Mouse (Mus musculus): ENCODE results near the gene Rpgrip1l. TPM values are rescaled to one million over a fixed set of nuclear protein-coding genes. Genes with fewer than 3 reads are reported as not detected.

Rpgrip1l gene
- polyA plus RNA-seq, 1 experiment from 2014 or later = 8.2 TPM

DNA sequence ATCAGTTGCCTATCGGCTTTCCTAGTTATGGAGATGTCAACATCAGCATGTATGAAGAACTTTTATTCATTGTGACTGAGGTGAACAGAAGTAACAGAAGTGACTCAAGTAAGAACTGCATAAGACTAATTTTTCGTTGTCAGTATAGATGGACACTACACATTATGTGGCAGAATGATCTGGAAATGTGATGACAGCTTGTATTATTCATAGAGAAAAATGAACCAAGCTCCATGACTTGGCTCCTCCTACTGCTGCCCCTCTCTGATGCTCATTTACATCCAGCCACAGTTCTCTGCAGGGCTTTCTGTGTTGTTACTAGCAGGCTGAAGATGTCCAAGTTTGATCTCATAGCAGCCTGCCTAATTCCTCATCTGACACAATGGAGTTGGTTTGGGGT, 75.9 kb downstream of the Rpgrip1l start:
- 74% methylated on average over 2 of the region's 2 CpGs for WGBS
- Histone ChIP-seq H3K36me3 (peaks cover 2% of the 10 kb centered on the region; the same call in 1 of the 2 replicates), H3K9ac (no peak overlapping the region), H3K4me3 (no peak overlapping the region), H3K27ac (ENCODE audit: poor library complexity, severe bottlenecking) (no peak overlapping the region), H3K4me1 (replicated peaks) (peaks cover 5% of the 10 kb centered on the region), H3K9me3 (replicated peaks) (no peaks in the 10 kb centered on the region), H3K27me3 (replicated peaks) (no peaks in the 10 kb centered on the region), H3K4me2 (no peak overlapping the region)
- no peak for ATAC-seq (ENCODE audit: insufficient number of reproducible peaks, low FRiP score)

DNA sequence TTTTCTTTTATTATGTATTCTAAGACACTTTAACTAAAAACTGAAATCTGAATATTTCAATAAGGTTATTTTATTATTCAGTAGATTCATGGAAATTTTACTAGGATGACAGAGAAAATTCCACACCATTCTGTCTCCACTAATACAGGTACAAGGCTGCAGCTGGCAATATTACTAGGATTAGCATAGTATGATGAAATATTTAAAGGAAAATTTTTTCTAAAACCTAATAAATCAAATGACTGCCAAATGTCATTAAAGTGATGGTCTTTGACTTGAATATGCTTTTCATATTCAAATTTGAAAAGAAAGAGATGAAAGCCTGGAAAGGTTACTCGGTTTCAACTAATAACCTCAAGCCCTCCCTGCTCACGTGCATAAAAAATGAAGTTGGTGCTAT, 79.0 kb downstream of the Rpgrip1l start:
- 84% methylated on average over 2 of the region's 2 CpGs for WGBS

DNA sequence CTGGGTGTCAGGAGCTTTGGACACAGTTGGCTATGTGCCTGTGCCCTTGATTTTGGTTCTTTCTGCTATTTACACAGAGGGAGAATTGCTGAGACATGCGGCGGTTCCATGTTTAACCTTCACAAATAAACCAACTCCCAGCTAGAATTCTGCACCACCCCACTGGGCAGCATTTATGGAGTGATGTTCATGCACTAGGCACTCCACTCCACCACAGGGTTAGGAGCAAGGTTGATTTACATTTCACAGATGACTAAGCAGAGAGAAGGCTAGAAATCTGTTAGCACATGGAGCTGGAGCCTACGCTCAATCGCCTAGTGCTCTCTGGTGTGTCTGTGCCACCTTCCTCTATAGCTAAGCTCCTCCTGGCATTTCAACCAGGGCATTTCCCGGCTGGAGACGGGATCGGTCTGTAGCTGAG, 85.6 kb downstream of the Rpgrip1l start:
- Histone ChIP-seq H3K4me2 (no peak overlapping the region), H3K36me3 (peaks cover 9% of the 10 kb centered on the region; the same call in 1 of the 2 replicates), H3K4me1 (replicated peaks) (no peaks in the 10 kb centered on the region), H3K9ac (no peak overlapping the region), H3K9me3 (replicated peaks) (no peaks in the 10 kb centered on the region), H3K27me3 (replicated peaks) (no peaks in the 10 kb centered on the region), H3K27ac (ENCODE audit: poor library complexity, severe bottlenecking) (no peak overlapping the region), H3K4me3 (no peak overlapping the region)
- no peak for ATAC-seq (ENCODE audit: insufficient number of reproducible peaks, low FRiP score)
- WGBS = 90% methylated on average over 7 of the region's 7 CpGs

More for the DNA sequence above, 79.0 kb downstream of the Rpgrip1l start:
- ATAC-seq (ENCODE audit: insufficient number of reproducible peaks, low FRiP score) = no peak
- no peak overlapping the region for H3K4me2 ChIP-seq
- H3K27me3 ChIP-seq (replicated peaks) = no peaks in the 10 kb centered on the region
- H3K36me3 ChIP-seq = peaks cover 9% of the 10 kb centered on the region; the same call in 1 of the 2 replicates
- no peak overlapping the region for H3K4me3 ChIP-seq
- H3K9ac ChIP-seq = no peak overlapping the region
- no peaks in the 10 kb centered on the region for H3K4me1 ChIP-seq (replicated peaks)
- no peaks in the 10 kb centered on the region for H3K9me3 ChIP-seq (replicated peaks)
- no peak overlapping the region for H3K27ac ChIP-seq (ENCODE audit: poor library complexity, severe bottlenecking)

DNA sequence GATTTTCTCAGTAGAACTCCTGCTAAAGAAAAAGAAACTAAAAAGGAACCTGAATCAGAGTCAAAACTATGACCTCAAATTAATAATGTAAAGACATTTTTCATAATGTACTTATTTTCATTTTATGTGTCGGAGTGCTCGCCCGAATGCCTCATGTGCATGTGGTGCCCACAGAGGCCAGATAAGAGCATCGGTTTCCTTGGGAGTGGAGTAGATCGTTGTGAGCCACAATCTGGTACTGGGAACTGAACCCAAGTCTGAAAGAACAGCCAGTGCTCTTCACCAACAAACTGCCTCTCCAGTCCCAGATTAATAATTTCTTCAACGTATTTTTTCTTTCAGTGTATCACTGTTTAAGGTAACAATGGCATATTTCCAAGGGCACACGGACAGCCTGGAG, 88.8 kb downstream of the Rpgrip1l start:
- no peaks in the 10 kb centered on the region for H3K9me3 ChIP-seq (replicated peaks)
- 86% methylated on average over 7 of the region's 7 CpGs for WGBS
- no peak overlapping the region for H3K4me2 ChIP-seq
- H3K27ac ChIP-seq (ENCODE audit: poor library complexity, severe bottlenecking) = no peak overlapping the region
- H3K9ac ChIP-seq = no peak overlapping the region
- H3K27me3 ChIP-seq (replicated peaks) = no peaks in the 10 kb centered on the region
- H3K36me3 ChIP-seq = no peaks in the 10 kb centered on the region
- ATAC-seq (ENCODE audit: insufficient number of reproducible peaks, low FRiP score) = no peak
- H3K4me3 ChIP-seq = no peak overlapping the region
- H3K4me1 ChIP-seq (replicated peaks) = no peaks in the 10 kb centered on the region

DNA sequence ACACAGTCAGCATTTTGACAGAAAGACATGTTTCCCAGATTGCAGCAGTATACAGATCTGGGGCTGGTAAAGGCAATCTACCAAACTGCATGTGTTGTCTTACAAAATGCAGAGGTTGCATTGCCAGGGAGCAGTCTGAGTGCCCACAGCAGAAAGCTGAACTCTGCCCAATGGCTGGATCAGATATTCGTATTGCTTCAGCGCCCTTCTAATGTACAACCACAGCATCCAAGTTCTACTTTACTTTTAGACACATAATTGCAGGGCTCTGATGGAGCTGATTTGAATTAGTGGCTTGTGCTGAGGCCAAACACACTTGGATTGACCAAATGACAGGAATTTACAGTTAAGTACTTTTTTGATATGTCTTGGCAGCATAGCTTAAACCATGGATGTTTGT, 91.2 kb downstream of the Rpgrip1l start:
- 92% methylated on average over 2 of the region's 2 CpGs for WGBS
- H3K9ac ChIP-seq = no peak overlapping the region
- H3K9me3 ChIP-seq (replicated peaks) = no peaks in the 10 kb centered on the region
- no peak overlapping the region for H3K27ac ChIP-seq (ENCODE audit: poor library complexity, severe bottlenecking)
- H3K27me3 ChIP-seq (replicated peaks) = no peaks in the 10 kb centered on the region
- H3K36me3 ChIP-seq = 0 out of 2 replicates have a peak, but pooled peaks cover 2% of the 10 kb centered on the region
- no peak overlapping the region for H3K4me2 ChIP-seq
- H3K4me3 ChIP-seq = no peak overlapping the region
- no peaks in the 10 kb centered on the region for H3K4me1 ChIP-seq (replicated peaks)
- no peak for ATAC-seq (ENCODE audit: insufficient number of reproducible peaks, low FRiP score)

DNA sequence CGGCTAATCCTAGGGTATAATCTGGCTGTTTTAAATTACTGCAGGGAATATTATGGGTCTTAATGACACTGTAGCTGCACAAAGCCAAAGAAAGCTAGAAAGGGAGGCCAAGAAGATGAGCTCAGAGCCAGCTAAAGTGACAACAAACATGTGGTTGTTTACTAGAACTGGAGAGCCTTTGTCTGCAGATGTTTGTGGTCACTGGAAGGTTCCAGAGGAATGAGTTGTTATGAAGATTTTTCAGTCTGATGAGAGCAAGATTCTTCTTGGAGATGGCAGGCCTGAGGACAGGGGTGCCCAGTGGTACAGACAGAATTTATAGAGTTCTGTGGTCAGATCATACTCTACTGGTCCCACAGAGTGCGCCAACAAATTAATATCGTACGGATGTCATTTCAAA, 94.8 kb downstream of the Rpgrip1l start:
- Histone ChIP-seq H3K4me3 (no peak overlapping the region), H3K27ac (ENCODE audit: poor library complexity, severe bottlenecking) (no peak overlapping the region), H3K4me2 (no peak overlapping the region), H3K9me3 (replicated peaks) (no peaks in the 10 kb centered on the region), H3K4me1 (replicated peaks) (no peaks in the 10 kb centered on the region), H3K36me3 (0 out of 2 replicates have a peak, but pooled peaks cover 2% of the 10 kb centered on the region), H3K9ac (no peak overlapping the region), H3K27me3 (replicated peaks) (no peaks in the 10 kb centered on the region)
- ATAC-seq (ENCODE audit: insufficient number of reproducible peaks, low FRiP score) = no peak
- WGBS = 87% methylated on average over 4 of the region's 4 CpGs

DNA sequence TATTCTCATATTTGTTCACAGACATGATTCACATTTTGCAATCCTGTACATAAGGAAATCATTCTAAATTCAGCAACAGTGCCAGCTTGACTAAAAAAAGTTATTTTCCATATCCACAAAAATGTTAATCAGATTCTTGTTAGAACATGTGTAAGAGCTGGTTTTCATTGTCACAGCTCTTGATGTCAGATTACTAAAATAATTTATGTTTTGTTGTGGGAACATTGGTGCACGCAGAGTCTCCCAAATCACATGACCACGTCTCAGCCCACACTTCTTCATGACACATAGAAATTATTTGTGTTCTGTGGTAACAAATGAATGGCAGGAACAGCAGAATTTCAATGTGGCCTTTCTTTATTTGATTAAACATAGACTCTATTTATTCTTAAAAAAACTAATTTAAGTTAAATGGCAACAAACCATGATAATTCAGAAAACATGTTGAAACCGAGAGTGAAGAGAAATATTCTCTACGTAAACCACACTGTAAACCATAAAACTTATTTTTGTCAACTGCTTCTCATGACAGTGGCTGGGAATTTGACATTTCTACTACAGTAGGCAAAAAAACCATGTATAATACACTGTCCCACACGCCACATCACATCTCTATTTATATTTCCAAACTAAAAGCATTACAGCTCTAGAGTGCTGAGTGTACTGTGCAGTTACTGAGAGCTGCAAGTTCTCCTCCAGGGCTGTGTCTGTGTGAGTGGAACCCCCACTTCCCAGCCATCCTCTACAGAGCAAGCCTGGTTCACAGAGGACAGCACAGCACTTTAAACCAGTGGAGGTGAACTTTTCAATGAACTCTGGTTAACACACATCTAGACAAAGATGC, 95.8 kb downstream of the Rpgrip1l start:
- H3K4me3 ChIP-seq = no peak overlapping the region
- no peak overlapping the region for H3K27ac ChIP-seq (ENCODE audit: poor library complexity, severe bottlenecking)
- H3K36me3 ChIP-seq = 0 out of 2 replicates have a peak, but pooled peaks cover 2% of the 10 kb centered on the region
- no peak overlapping the region for H3K4me2 ChIP-seq
- no peaks in the 10 kb centered on the region for H3K9me3 ChIP-seq (replicated peaks)
- no peaks in the 10 kb centered on the region for H3K27me3 ChIP-seq (replicated peaks)
- no peaks in the 10 kb centered on the region for H3K4me1 ChIP-seq (replicated peaks)
- ATAC-seq (ENCODE audit: insufficient number of reproducible peaks, low FRiP score) = no peak
- no peak overlapping the region for H3K9ac ChIP-seq
- 87% methylated on average over 5 of the region's 5 CpGs for WGBS

DNA sequence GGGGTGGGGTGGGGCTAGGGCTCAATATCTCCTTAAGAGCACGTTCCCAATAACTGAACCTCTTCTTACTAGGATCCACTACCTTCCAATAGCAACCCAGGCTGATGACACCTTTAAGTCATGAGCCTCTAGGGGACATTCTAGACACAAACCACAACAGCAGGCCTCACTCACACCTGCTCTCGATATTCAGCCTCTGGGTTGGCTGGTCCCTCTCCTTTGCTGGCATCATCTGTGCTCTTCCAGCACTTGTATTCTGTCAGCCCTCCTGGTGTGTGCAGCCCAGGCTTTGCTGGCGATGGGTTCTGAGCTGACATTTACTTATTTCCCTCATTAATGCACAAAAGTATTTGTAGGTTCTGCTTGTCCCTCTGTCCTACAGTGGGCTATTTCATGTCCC, 98.8 kb downstream of the Rpgrip1l start:
- H3K9ac ChIP-seq = no peak overlapping the region
- H3K4me3 ChIP-seq = no peak overlapping the region
- H3K36me3 ChIP-seq = 0 out of 2 replicates have a peak, but pooled peaks cover 2% of the 10 kb centered on the region
- no peak overlapping the region for H3K27ac ChIP-seq (ENCODE audit: poor library complexity, severe bottlenecking)
- no peaks in the 10 kb centered on the region for H3K9me3 ChIP-seq (replicated peaks)
- H3K4me2 ChIP-seq = no peak overlapping the region
- H3K27me3 ChIP-seq (replicated peaks) = no peaks in the 10 kb centered on the region
- H3K4me1 ChIP-seq (replicated peaks) = no peaks in the 10 kb centered on the region
- WGBS = 72% methylated on average over 3 of the region's 3 CpGs
- ATAC-seq (ENCODE audit: insufficient number of reproducible peaks, low FRiP score) = no peak

DNA sequence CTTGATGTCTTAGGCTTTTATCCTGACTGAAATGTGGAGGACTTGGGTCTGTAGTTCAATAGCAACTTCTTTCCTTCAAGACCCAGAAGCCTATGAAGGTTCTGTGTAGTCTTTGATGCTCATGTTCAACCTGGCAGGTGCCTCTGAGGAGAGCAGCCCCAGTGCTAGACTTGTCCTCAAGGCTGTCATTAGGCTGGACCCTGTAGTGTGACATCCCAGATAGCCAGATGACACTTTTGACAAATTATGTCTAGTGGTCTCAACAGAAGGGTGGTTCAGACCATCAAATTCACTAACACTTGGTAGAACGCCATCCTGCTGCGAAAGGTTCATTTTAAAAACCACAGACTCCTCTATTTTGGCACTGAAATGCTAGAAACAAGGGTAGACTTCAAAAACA, 100.1 kb downstream of the Rpgrip1l start:
- H3K4me1 ChIP-seq (replicated peaks) = no peaks in the 10 kb centered on the region
- H3K27ac ChIP-seq (ENCODE audit: poor library complexity, severe bottlenecking) = no peak overlapping the region
- no peak overlapping the region for H3K4me3 ChIP-seq
- H3K9me3 ChIP-seq (replicated peaks) = no peaks in the 10 kb centered on the region
- no peak overlapping the region for H3K9ac ChIP-seq
- ATAC-seq (ENCODE audit: insufficient number of reproducible peaks, low FRiP score) = no peak
- WGBS = 93% methylated on average over 2 of the region's 2 CpGs
- H3K36me3 ChIP-seq = no peaks in the 10 kb centered on the region
- H3K4me2 ChIP-seq = no peak overlapping the region
- H3K27me3 ChIP-seq (replicated peaks) = no peaks in the 10 kb centered on the region

DNA sequence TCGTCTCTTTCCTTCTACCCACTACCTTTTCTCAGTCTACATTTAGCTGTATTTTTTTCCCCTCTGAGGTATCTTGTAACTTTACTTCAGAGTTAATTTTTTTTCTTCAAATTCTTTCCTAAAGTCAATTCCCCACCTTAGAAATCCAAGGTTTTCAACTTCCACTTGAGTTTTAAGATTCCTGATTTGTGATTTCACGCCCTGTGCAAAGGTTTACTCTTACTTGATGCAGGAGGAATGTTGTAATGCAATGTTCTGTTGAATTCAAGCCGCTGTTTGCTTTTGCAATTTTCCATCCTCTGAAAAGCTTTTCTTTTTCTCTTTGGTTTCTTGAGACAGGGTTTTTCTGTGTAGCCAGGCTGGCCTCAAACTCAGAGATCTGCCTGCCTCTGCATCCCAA, 103.4 kb downstream of the Rpgrip1l start:
- WGBS = 75% methylated on average over 3 of the region's 3 CpGs
- Histone ChIP-seq H3K4me1 (replicated peaks) (peaks cover 6% of the 10 kb centered on the region; the same call in 1 of the 2 replicates), H3K36me3 (no peaks in the 10 kb centered on the region), H3K4me3 (no peak overlapping the region), H3K27ac (ENCODE audit: poor library complexity, severe bottlenecking) (no peak overlapping the region), H3K9me3 (replicated peaks) (no peaks in the 10 kb centered on the region), H3K27me3 (replicated peaks) (no peaks in the 10 kb centered on the region), H3K4me2 (no peak overlapping the region), H3K9ac (no peak overlapping the region)
- no peak for ATAC-seq (ENCODE audit: insufficient number of reproducible peaks, low FRiP score)

DNA sequence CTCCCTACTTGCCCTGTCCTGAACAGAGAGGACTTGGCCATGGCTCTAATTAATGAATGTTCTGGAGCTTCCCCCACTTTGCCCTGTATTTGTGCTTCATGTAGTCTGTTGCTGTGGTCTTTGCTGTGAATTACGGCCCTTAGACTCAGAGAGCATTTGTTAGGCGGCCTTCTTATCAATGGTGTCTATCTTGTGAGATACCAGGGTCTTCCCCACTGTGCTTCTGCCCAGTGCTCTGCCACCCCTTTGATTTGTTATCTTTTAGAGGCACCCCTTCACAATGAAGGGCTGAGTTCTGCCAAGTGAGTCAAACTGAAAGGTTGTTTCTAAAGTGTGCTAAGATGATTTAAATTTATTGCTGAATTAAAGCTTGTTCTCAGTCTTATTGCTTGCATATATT, 105.4 kb downstream of the Rpgrip1l start:
- peaks cover 6% of the 10 kb centered on the region; the same call in 1 of the 2 replicates for H3K4me1 ChIP-seq (replicated peaks)
- H3K4me2 ChIP-seq = no peak overlapping the region
- H3K9ac ChIP-seq = no peak overlapping the region
- H3K4me3 ChIP-seq = no peak overlapping the region
- no peak overlapping the region for H3K27ac ChIP-seq (ENCODE audit: poor library complexity, severe bottlenecking)
- no peak for ATAC-seq (ENCODE audit: insufficient number of reproducible peaks, low FRiP score)
- no peaks in the 10 kb centered on the region for H3K9me3 ChIP-seq (replicated peaks)
- no peaks in the 10 kb centered on the region for H3K36me3 ChIP-seq
- 23% methylated on average over 2 of the region's 2 CpGs for WGBS
- H3K27me3 ChIP-seq (replicated peaks) = no peaks in the 10 kb centered on the region

All from heart, embryonic 12.5 days (tissue).